Mouse (Mus musculus) kidney, adult 8-10 months (tissue): Measurements from ENCODE around the gene Ctdspl2.
"Not testable (repeated sequence)": the region's sequence is repeated elsewhere in the genome, so short reads cannot be mapped to it uniquely, and the experiment has no call there.

ENCODE experiments used
- DNase-seq, 2 experiments: peaks; one replicate each; pipeline ENCODE4 v3.0.0; 2022

The Ctdspl2 gene

GRCm38 (mm10) chr2:121955765-121956223 lies at the start of gene Ctdspl2, which contains the start of gene Mageb3:
TSS of gene Ctdspl2 (plus strand) at chr2:121956001.
TSS of gene Mageb3 (minus strand) at chr2:121956092.
- DNase-seq, result peak; percentile 97

GRCm38 (mm10) chr2:121909975-121910374 lies 45.8 kb upstream of the Ctdspl2 start:
- peak in 1 of 2 experiments; percentile 20 for DNase-seq

GRCm38 (mm10) chr2:121916047-121916970 lies 39.5 kb upstream of the Ctdspl2 start:
- DNase-seq, result peak in 1 of 2 experiments; percentile 5

- DNase-seq, result not testable (repeated sequence)
Measured at GRCm38 (mm10) chr2:121937624-121938023, 18.2 kb upstream of the Ctdspl2 start.

- no peak for DNase-seq
Measured at GRCm38 (mm10) chr2:121943364-121943763, 12.4 kb upstream of the Ctdspl2 start.

GRCm38 (mm10) chr2:121954971-121955656 lies 687 bp upstream of the Ctdspl2 start:
- no peak for DNase-seq

GRCm38 (mm10) chr2:121956224-121957018 lies 620 bp downstream of the Ctdspl2 start:
- DNase-seq, result peak; percentile 95

GRCm38 (mm10) chr2:121957216-121957792 lies 1.5 kb downstream of the Ctdspl2 start:
- no peak for DNase-seq

- DNase-seq, result no peak
Measured at GRCm38 (mm10) chr2:121995738-121996137, 39.9 kb downstream of the Ctdspl2 start.

- no peak for DNase-seq
Measured at GRCm38 (mm10) chr2:122008832-122009231, 53.0 kb downstream of the Ctdspl2 start.

- DNase-seq, result no peak
Measured at GRCm38 (mm10) chr2:122011441-122011840, 55.6 kb downstream of the Ctdspl2 start.

- DNase-seq, result no peak
Measured at GRCm38 (mm10) chr2:122018705-122019104, 62.9 kb downstream of the Ctdspl2 start.

GRCm38 (mm10) chr2:122022284-122022683 lies 66.5 kb downstream of the Ctdspl2 start:
- DNase-seq, result no peak

- DNase-seq, result peak in 1 of 2 experiments; percentile 9
Measured at GRCm38 (mm10) chr2:122027091-122027490, 71.3 kb downstream of the Ctdspl2 start.

- peak; percentile 81 to 87 for DNase-seq
Measured at GRCm38 (mm10) chr2:122027862-122028755, 72.3 kb downstream of the Ctdspl2 start, which contains the start of gene Eif3j1. TSS of gene Eif3j1 (plus strand) at chr2:122028546.

GRCm38 (mm10) chr2:122028756-122029700 lies 73.2 kb downstream of the Ctdspl2 start:
- DNase-seq, result peak; percentile 29 to 40

- DNase-seq, result no peak
Measured at GRCm38 (mm10) chr2:122031970-122032369, 76.2 kb downstream of the Ctdspl2 start.

- no peak for DNase-seq
Measured at GRCm38 (mm10) chr2:122036064-122036463, 80.3 kb downstream of the Ctdspl2 start.

GRCm38 (mm10) chr2:122043926-122044325 lies 88.1 kb downstream of the Ctdspl2 start:
- DNase-seq, result no peak
